Mouse (Mus musculus): Measurements from ENCODE around the gene Prdm11. TPM values are rescaled to one million over a fixed set of nuclear protein-coding genes. Genes with fewer than 3 reads are reported as not detected.

Gene Prdm11
- polyA plus RNA-seq, 1 experiment from 2014 or later = 2.3 TPM

- no peak for ATAC-seq
Observed at GRCm38 (mm10) chr2:93080871-93081608, 35.1 kb upstream of the Prdm11 start.

GRCm38 (mm10) chr2:93079394-93079793 lies 33.4 kb upstream of the Prdm11 start:
- Histone ChIP-seq H3K36me3 (ENCODE audit: control insufficient read depth, insufficient read depth, low read length) (no peaks in the 10 kb centered on the region), H3K4me3 (ENCODE audit: low read length) (no peak overlapping the region), H3K27me3 (replicated peaks; ENCODE audit: control insufficient read depth, insufficient read depth, low read length) (no peaks in the 10 kb centered on the region), H3K4me2 (ENCODE audit: low read length) (no peak overlapping the region), H3K9me3 (ENCODE audit: control insufficient read depth, low read length) (no peaks in the 10 kb centered on the region), H3K4me1 (ENCODE audit: control insufficient read depth, insufficient read depth, low read depth, low read length) (no peaks in the 10 kb centered on the region; the same call in 1 of the 2 replicates), H3K27ac (ENCODE audit: low read depth, low read length) (no peak overlapping the region), H3K9ac (ENCODE audit: low read depth, low read length) (no peak overlapping the region)
- no peak for ATAC-seq
- 78% methylated on average over 4 of the region's 4 CpGs for WGBS

More at GRCm38 (mm10) chr2:93080871-93081608, 35.1 kb upstream of the Prdm11 start:
- H3K4me3 ChIP-seq (ENCODE audit: low read length) = no peak overlapping the region
- no peaks in the 10 kb centered on the region for H3K27me3 ChIP-seq (replicated peaks; ENCODE audit: control insufficient read depth, insufficient read depth, low read length)
- WGBS = 51% methylated on average over 5 of the region's 5 CpGs
- H3K36me3 ChIP-seq (ENCODE audit: control insufficient read depth, insufficient read depth, low read length) = no peaks in the 10 kb centered on the region
- no peak overlapping the region for H3K9ac ChIP-seq (ENCODE audit: low read depth, low read length)
- no peaks in the 10 kb centered on the region for H3K9me3 ChIP-seq (ENCODE audit: control insufficient read depth, low read length)
- peaks cover 3% of the 10 kb centered on the region for H3K4me1 ChIP-seq (ENCODE audit: control insufficient read depth, insufficient read depth, low read depth, low read length)
- no peak overlapping the region for H3K4me2 ChIP-seq (ENCODE audit: low read length)
- H3K27ac ChIP-seq (ENCODE audit: low read depth, low read length) = no peak overlapping the region

DNA sequence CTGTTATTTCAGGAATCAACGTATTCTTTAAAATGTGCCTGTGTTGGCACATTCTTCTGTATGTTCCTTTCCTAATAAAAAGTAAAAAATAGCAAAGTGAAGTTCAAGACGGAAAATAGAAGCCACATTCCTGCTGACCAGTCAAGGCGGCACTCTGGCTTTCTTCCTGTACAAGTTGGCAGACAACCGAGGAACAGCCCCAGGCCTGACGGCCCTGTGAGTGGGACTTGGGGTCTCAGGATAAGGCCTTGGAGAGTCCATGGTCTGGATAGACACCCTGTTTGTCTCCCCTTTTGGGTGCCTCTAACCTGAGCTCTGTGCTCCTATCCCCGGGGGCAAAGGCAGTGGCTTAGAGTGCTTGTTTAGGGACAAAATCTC lies 30.6 kb upstream of the Prdm11 start:
- no peak overlapping the region for H3K9ac ChIP-seq (ENCODE audit: low read depth, low read length)
- no peak overlapping the region for H3K4me3 ChIP-seq (ENCODE audit: low read length)
- H3K4me1 ChIP-seq (ENCODE audit: control insufficient read depth, insufficient read depth, low read depth, low read length) = peaks cover 2% of the 10 kb centered on the region
- no peaks in the 10 kb centered on the region for H3K36me3 ChIP-seq (ENCODE audit: control insufficient read depth, insufficient read depth, low read length)
- 78% methylated on average over 6 of the region's 6 CpGs for WGBS
- H3K4me2 ChIP-seq (ENCODE audit: low read length) = no peak overlapping the region
- H3K9me3 ChIP-seq (ENCODE audit: control insufficient read depth, low read length) = no peaks in the 10 kb centered on the region
- no peaks in the 10 kb centered on the region for H3K27me3 ChIP-seq (replicated peaks; ENCODE audit: control insufficient read depth, insufficient read depth, low read length)
- no peak overlapping the region for H3K27ac ChIP-seq (ENCODE audit: low read depth, low read length)
- no peak for ATAC-seq

- Histone ChIP-seq H3K27me3 (replicated peaks; ENCODE audit: control insufficient read depth, insufficient read depth, low read length) (no peaks in the 10 kb centered on the region), H3K4me3 (ENCODE audit: low read length) (no peak overlapping the region), H3K36me3 (ENCODE audit: control insufficient read depth, insufficient read depth, low read length) (no peaks in the 10 kb centered on the region), H3K9me3 (ENCODE audit: control insufficient read depth, low read length) (no peaks in the 10 kb centered on the region), H3K27ac (ENCODE audit: low read depth, low read length) (no peak overlapping the region), H3K9ac (ENCODE audit: low read depth, low read length) (no peak overlapping the region), H3K4me1 (ENCODE audit: control insufficient read depth, insufficient read depth, low read depth, low read length) (peaks cover 3% of the 10 kb centered on the region; the same call in 1 of the 2 replicates), H3K4me2 (ENCODE audit: low read length) (no peak overlapping the region)
- 39% methylated on average over 15 of the region's 15 CpGs for WGBS
- peak; percentile 19; the same call in 1 of the 2 replicates for ATAC-seq
Observed at GRCm38 (mm10) chr2:93075738-93076577, 30.0 kb upstream of the Prdm11 start.

DNA sequence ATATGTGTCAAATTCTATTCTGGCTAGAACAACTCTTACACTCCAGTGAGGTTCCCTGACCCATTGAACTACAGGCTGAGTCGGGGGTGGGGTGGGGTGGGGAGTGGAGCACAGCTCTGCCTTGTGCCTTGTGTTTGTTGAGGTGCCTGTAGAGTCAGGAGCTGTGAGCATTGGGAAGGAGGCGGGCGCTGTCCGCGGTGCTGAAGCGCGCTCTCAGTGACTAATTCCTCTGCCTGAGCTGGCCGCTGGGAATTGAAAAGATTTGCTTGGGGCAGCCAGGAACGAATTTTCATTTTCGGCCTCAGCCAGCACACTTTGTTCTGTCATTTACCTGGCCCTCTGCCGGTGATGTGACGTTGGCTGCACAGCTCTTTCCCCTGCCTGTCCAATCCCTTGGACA lies 25.7 kb upstream of the Prdm11 start:
- H3K4me2 ChIP-seq (ENCODE audit: low read length) = no peak overlapping the region; the same call in 1 of the 2 replicates
- WGBS = 5% methylated on average over 12 of the region's 12 CpGs
- ATAC-seq = peak; percentile 37

DNA sequence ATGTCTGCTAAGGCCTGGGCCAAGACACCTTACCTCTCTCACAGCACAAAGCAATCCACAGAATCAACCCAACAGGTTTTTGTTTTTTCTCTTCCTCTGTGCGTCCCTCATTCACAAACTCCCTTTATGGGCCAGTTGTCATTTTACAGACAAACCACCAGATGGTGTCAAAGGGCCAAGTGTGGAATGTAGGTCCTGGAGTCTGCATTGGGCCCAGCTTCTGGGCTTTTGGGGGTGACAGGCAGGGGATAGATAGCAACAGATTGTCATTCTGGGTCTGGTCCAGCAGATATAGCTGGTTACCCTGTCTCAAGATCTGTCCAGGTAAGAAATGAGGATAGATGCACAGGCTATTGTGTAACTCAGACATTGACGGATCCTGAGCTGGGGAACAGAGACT lies 23.0 kb upstream of the Prdm11 start:
- Histone ChIP-seq H3K27me3 (replicated peaks; ENCODE audit: control insufficient read depth, insufficient read depth, low read length) (peaks cover 2% of the 10 kb centered on the region), H3K27ac (ENCODE audit: low read depth, low read length) (no peak overlapping the region), H3K4me3 (ENCODE audit: low read length) (no peak overlapping the region), H3K9me3 (ENCODE audit: control insufficient read depth, low read length) (no peaks in the 10 kb centered on the region), H3K4me1 (ENCODE audit: control insufficient read depth, insufficient read depth, low read depth, low read length) (peaks cover 3% of the 10 kb centered on the region; the same call in 1 of the 2 replicates), H3K4me2 (ENCODE audit: low read length) (no peak overlapping the region), H3K9ac (ENCODE audit: low read depth, low read length) (no peak overlapping the region), H3K36me3 (ENCODE audit: control insufficient read depth, insufficient read depth, low read length) (no peaks in the 10 kb centered on the region)
- 25% methylated on average over 2 of the region's 2 CpGs for WGBS
- ATAC-seq = peak; percentile 44

More for the DNA sequence above, 25.7 kb upstream of the Prdm11 start:
- Histone ChIP-seq H3K27me3 (replicated peaks; ENCODE audit: control insufficient read depth, insufficient read depth, low read length) (peaks cover 2% of the 10 kb centered on the region), H3K27ac (ENCODE audit: low read depth, low read length) (no peak overlapping the region), H3K9ac (ENCODE audit: low read depth, low read length) (no peak overlapping the region), H3K9me3 (ENCODE audit: control insufficient read depth, low read length) (no peaks in the 10 kb centered on the region), H3K4me3 (ENCODE audit: low read length) (no peak overlapping the region), H3K4me1 (ENCODE audit: control insufficient read depth, insufficient read depth, low read depth, low read length) (peaks cover 3% of the 10 kb centered on the region; the same call in 1 of the 2 replicates), H3K36me3 (ENCODE audit: control insufficient read depth, insufficient read depth, low read length) (no peaks in the 10 kb centered on the region)

DNA sequence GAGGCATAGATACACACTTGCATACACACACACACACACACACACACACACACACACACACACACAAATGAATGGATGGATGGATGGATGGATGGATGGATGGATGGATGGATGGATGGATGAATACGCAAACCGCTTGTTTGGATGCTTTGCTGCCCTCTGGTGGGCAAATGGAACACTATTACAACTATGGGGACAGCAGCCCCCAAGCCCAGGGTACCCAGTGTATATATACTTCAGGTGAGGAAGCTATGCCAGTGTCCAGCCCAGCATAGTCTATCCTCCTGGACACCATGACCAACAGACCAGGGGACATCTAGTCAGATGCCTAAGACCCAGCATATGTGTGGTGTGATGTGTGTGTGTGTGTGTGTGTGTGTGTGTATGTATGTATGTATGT lies 17.4 kb upstream of the Prdm11 start:
- H3K4me1 ChIP-seq (ENCODE audit: control insufficient read depth, insufficient read depth, low read depth, low read length) = no peaks in the 10 kb centered on the region
- H3K9ac ChIP-seq (ENCODE audit: low read depth, low read length) = no peak overlapping the region
- 19% methylated on average over 2 of the region's 2 CpGs for WGBS
- no peak overlapping the region for H3K27ac ChIP-seq (ENCODE audit: low read depth, low read length)
- H3K9me3 ChIP-seq (ENCODE audit: control insufficient read depth, low read length) = no peaks in the 10 kb centered on the region
- H3K36me3 ChIP-seq (ENCODE audit: control insufficient read depth, insufficient read depth, low read length) = no peaks in the 10 kb centered on the region
- H3K4me3 ChIP-seq (ENCODE audit: low read length) = no peak overlapping the region
- H3K4me2 ChIP-seq (ENCODE audit: low read length) = no peak overlapping the region
- H3K27me3 ChIP-seq (replicated peaks; ENCODE audit: control insufficient read depth, insufficient read depth, low read length) = peaks cover 2% of the 10 kb centered on the region
- ATAC-seq = peak; percentile 61; the same call in 1 of the 2 replicates

DNA sequence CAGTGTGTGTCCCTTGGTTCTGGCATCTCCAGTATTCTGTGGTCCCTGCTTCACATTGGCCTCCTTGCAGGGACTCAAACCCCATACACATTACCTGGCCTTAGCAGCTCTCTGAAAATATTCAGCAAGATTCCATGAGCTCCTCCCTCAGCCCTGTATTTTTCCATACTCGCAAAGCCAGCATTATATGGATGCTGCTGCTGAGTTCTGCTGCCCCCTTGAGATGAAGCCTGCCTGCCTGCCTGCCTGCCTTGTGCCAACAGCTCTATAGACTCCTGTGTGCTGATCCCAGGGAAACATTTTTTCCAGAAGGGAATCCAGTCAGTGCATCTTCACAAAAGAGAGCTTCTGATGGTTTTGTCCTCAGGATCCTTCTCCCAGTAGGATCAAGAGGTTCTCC lies 5.9 kb upstream of the Prdm11 start:
- no peak overlapping the region for H3K27ac ChIP-seq (ENCODE audit: low read depth, low read length)
- H3K9me3 ChIP-seq (ENCODE audit: control insufficient read depth, low read length) = peaks cover 2% of the 10 kb centered on the region; the same call in 1 of the 2 replicates
- no peak overlapping the region for H3K9ac ChIP-seq (ENCODE audit: low read depth, low read length)
- H3K4me3 ChIP-seq (ENCODE audit: low read length) = no peak overlapping the region
- 52% methylated on average over 1 of the region's 1 CpGs for WGBS
- H3K27me3 ChIP-seq (replicated peaks; ENCODE audit: control insufficient read depth, insufficient read depth, low read length) = no peaks in the 10 kb centered on the region; the same call in 1 of the 2 replicates
- ATAC-seq = no peak
- peaks cover under 1% of the 10 kb centered on the region; the same call in 1 of the 2 replicates for H3K4me1 ChIP-seq (ENCODE audit: control insufficient read depth, insufficient read depth, low read depth, low read length)
- H3K4me2 ChIP-seq (ENCODE audit: low read length) = no peak overlapping the region
- no peaks in the 10 kb centered on the region for H3K36me3 ChIP-seq (ENCODE audit: control insufficient read depth, insufficient read depth, low read length)
